Mouse (Mus musculus): ENCODE results near the gene 2310034G01Rik. TPM values are rescaled to one million over a fixed set of nuclear protein-coding genes. Genes with fewer than 3 reads are reported as not detected.
A peak's percentile ranks its signal among the peaks of the same experiment; 100 is the strongest.

2310034G01Rik gene
- polyA plus RNA-seq, 1 experiment from 2014 or later, result 2.6 TPM

GRCm38 (mm10) chr19:46332721-46333339, 17.3 kb downstream of the 2310034G01Rik start:
- Histone ChIP-seq H3K4me1 (peaks cover 33% of the 10 kb centered on the region), H3K36me3 (peaks cover 24% of the 10 kb centered on the region), H3K9me3 (replicated peaks) (no peaks in the 10 kb centered on the region), H3K27ac (no peak overlapping the region), H3K27me3 (no peaks in the 10 kb centered on the region), H3K4me3 (replicated peaks) (no peak overlapping the region), H3K9ac (no peak overlapping the region), H3K4me2 (no peak overlapping the region)
- no peak for ATAC-seq (replicated peaks; ENCODE audit: low FRiP score)
- WGBS, result 77% methylated on average over 7 of the region's 7 CpGs

GRCm38 (mm10) chr19:46331936-46332335, 18.2 kb downstream of the 2310034G01Rik start:
- no peak overlapping the region for H3K4me3 ChIP-seq (replicated peaks)
- no peaks in the 10 kb centered on the region for H3K9me3 ChIP-seq (replicated peaks)
- 86% methylated on average over 3 of the region's 3 CpGs for WGBS
- H3K4me1 ChIP-seq, result peaks cover 33% of the 10 kb centered on the region
- H3K9ac ChIP-seq, result no peak overlapping the region
- no peak for ATAC-seq (replicated peaks; ENCODE audit: low FRiP score)
- H3K4me2 ChIP-seq, result no peak overlapping the region
- peaks cover 6% of the 10 kb centered on the region for H3K27me3 ChIP-seq
- no peak overlapping the region for H3K27ac ChIP-seq
- H3K36me3 ChIP-seq, result peaks cover 24% of the 10 kb centered on the region

- WGBS, result 91% methylated on average over 14 of the region's 14 CpGs
Observed at GRCm38 (mm10) chr19:46331326-46331725, 18.8 kb downstream of the 2310034G01Rik start.

GRCm38 (mm10) chr19:46330696-46331095, 19.4 kb downstream of the 2310034G01Rik start:
- Histone ChIP-seq H3K4me3 (replicated peaks) (no peak overlapping the region), H3K36me3 (peaks cover 24% of the 10 kb centered on the region), H3K27me3 (peaks cover 19% of the 10 kb centered on the region), H3K27ac (no peak overlapping the region), H3K4me1 (peaks cover 33% of the 10 kb centered on the region), H3K4me2 (no peak overlapping the region), H3K9me3 (replicated peaks) (no peaks in the 10 kb centered on the region), H3K9ac (no peak overlapping the region)
- ATAC-seq (replicated peaks; ENCODE audit: low FRiP score), result no peak
- 90% methylated on average over 12 of the region's 12 CpGs for WGBS

More at GRCm38 (mm10) chr19:46331326-46331725, 18.8 kb downstream of the 2310034G01Rik start:
- H3K4me2 ChIP-seq, result no peak overlapping the region
- ATAC-seq (replicated peaks; ENCODE audit: low FRiP score), result no peak
- peaks cover 24% of the 10 kb centered on the region for H3K36me3 ChIP-seq
- H3K9me3 ChIP-seq (replicated peaks), result no peaks in the 10 kb centered on the region
- no peak overlapping the region for H3K9ac ChIP-seq
- H3K27ac ChIP-seq, result no peak overlapping the region
- H3K4me3 ChIP-seq (replicated peaks), result no peak overlapping the region
- H3K27me3 ChIP-seq, result peaks cover 12% of the 10 kb centered on the region
- peaks cover 33% of the 10 kb centered on the region for H3K4me1 ChIP-seq

- Histone ChIP-seq H3K27me3 (peaks cover 26% of the 10 kb centered on the region), H3K36me3 (peaks cover 24% of the 10 kb centered on the region)
Observed at GRCm38 (mm10) chr19:46329951-46330350, 20.2 kb downstream of the 2310034G01Rik start.

GRCm38 (mm10) chr19:46329031-46329641, 21.0 kb downstream of the 2310034G01Rik start:
- H3K27ac ChIP-seq, result peak overlapping the region; percentile 89
- H3K36me3 ChIP-seq, result peaks cover 24% of the 10 kb centered on the region
- WGBS, result 1% methylated on average over 54 of the region's 54 CpGs
- peak overlapping the region; percentile 59 for H3K4me3 ChIP-seq (replicated peaks)
- no peaks in the 10 kb centered on the region for H3K9me3 ChIP-seq (replicated peaks)
- H3K4me2 ChIP-seq, result peak overlapping the region; percentile 86
- H3K4me1 ChIP-seq, result peaks cover 33% of the 10 kb centered on the region
- H3K9ac ChIP-seq, result peak overlapping the region; percentile 50
- peaks cover 34% of the 10 kb centered on the region for H3K27me3 ChIP-seq
- ATAC-seq (replicated peaks; ENCODE audit: low FRiP score), result peak; percentile 11

More at GRCm38 (mm10) chr19:46329951-46330350, 20.2 kb downstream of the 2310034G01Rik start:
- Histone ChIP-seq H3K9ac (no peak overlapping the region), H3K9me3 (replicated peaks) (no peaks in the 10 kb centered on the region), H3K4me3 (replicated peaks) (peak overlapping the region; percentile 59), H3K4me2 (peak overlapping the region; percentile 86), H3K27ac (no peak overlapping the region), H3K4me1 (peaks cover 33% of the 10 kb centered on the region)
- 5% methylated on average over 16 of the region's 16 CpGs for WGBS
- peak; percentile 66 for ATAC-seq (replicated peaks; ENCODE audit: low FRiP score)

GRCm38 (mm10) chr19:46328081-46329030, 21.7 kb downstream of the 2310034G01Rik start, which contains the start of gene Fbxl15:
Fbxl15 (plus strand) TSS chr19:46328184.
- peak within 1 kb of the TSS; percentile 59 for H3K4me3 ChIP-seq (replicated peaks)
- H3K27me3 ChIP-seq, result peaks cover 42% of the 10 kb centered on the region
- no peaks in the 10 kb centered on the region for H3K9me3 ChIP-seq (replicated peaks)
- H3K27ac ChIP-seq, result peak within 1 kb of the TSS; percentile 89
- peak within 1 kb of the TSS; percentile 86 for H3K4me2 ChIP-seq
- H3K4me1 ChIP-seq, result peaks cover 33% of the 10 kb centered on the region
- H3K36me3 ChIP-seq, result peaks cover 24% of the 10 kb centered on the region
- peak; percentile 89 for ATAC-seq (replicated peaks; ENCODE audit: low FRiP score)
- H3K9ac ChIP-seq, result peak within 1 kb of the TSS; percentile 50
- WGBS, result under 1% methylated on average over 81 of the region's 81 CpGs

GRCm38 (mm10) chr19:46327531-46328064, 22.5 kb downstream of the 2310034G01Rik start:
- WGBS, result 37% methylated on average over 14 of the region's 14 CpGs
- peak overlapping the region; percentile 59 for H3K4me3 ChIP-seq (replicated peaks)
- H3K27me3 ChIP-seq, result peaks cover 50% of the 10 kb centered on the region
- no peaks in the 10 kb centered on the region for H3K9me3 ChIP-seq (replicated peaks)
- H3K4me1 ChIP-seq, result peaks cover 33% of the 10 kb centered on the region
- peak overlapping the region; percentile 50; the same call in 1 of the 2 replicates for H3K9ac ChIP-seq
- no peak for ATAC-seq (replicated peaks; ENCODE audit: low FRiP score)
- H3K27ac ChIP-seq, result peak overlapping the region; percentile 89
- peak overlapping the region; percentile 86 for H3K4me2 ChIP-seq
- peaks cover 21% of the 10 kb centered on the region for H3K36me3 ChIP-seq

GRCm38 (mm10) chr19:46326756-46327305, 23.3 kb downstream of the 2310034G01Rik start, which contains the start of gene Psd:
Psd (minus strand) TSS chr19:46327156.
- Histone ChIP-seq H3K4me2 (peak within 1 kb of the TSS; percentile 86), H3K9me3 (replicated peaks) (no peaks in the 10 kb centered on the region), H3K36me3 (peaks cover 17% of the 10 kb centered on the region), H3K27me3 (peaks cover 57% of the 10 kb centered on the region), H3K9ac (peak within 1 kb of the TSS; percentile 50), H3K4me1 (peaks cover 34% of the 10 kb centered on the region), H3K4me3 (replicated peaks) (peak within 1 kb of the TSS; percentile 59), H3K27ac (peak within 1 kb of the TSS; percentile 89)
- 1% methylated on average over 35 of the region's 35 CpGs for WGBS
- no peak for ATAC-seq (replicated peaks; ENCODE audit: low FRiP score)

- peaks cover 11% of the 10 kb centered on the region for H3K36me3 ChIP-seq
- no peak overlapping the region for H3K27ac ChIP-seq
- 4% methylated on average over 29 of the region's 29 CpGs for WGBS
- H3K4me1 ChIP-seq, result peaks cover 39% of the 10 kb centered on the region
- H3K4me3 ChIP-seq (replicated peaks), result peak overlapping the region; percentile 59; the same call in 1 of the 2 replicates
- H3K27me3 ChIP-seq, result peaks cover 64% of the 10 kb centered on the region
- no peak overlapping the region for H3K9ac ChIP-seq
- no peaks in the 10 kb centered on the region for H3K9me3 ChIP-seq (replicated peaks)
- ATAC-seq (replicated peaks; ENCODE audit: low FRiP score), result no peak
- H3K4me2 ChIP-seq, result peak overlapping the region; percentile 86; the same call in 1 of the 2 replicates
Observed at GRCm38 (mm10) chr19:46326019-46326755, 23.9 kb downstream of the 2310034G01Rik start.

All from kidney, embryonic 15.5 days (tissue).